Mouse (Mus musculus) liver, embryonic 14.5 days (tissue): ENCODE measurements around the gene Fbxw7.

ENCODE experiments used
- CTCF ChIP-seq: IDR thresholded peaks from 2 replicates; pipeline ENCODE4 v1.5.1; 2016; ENCODE audit warnings: antibody characterized with exemption, low read depth, control low read depth
- EP300 ChIP-seq: IDR thresholded peaks from 2 replicates; pipeline ENCODE4 v1.6.1; 2016; ENCODE audit warnings: antibody characterized with exemption, low read depth

DNA sequence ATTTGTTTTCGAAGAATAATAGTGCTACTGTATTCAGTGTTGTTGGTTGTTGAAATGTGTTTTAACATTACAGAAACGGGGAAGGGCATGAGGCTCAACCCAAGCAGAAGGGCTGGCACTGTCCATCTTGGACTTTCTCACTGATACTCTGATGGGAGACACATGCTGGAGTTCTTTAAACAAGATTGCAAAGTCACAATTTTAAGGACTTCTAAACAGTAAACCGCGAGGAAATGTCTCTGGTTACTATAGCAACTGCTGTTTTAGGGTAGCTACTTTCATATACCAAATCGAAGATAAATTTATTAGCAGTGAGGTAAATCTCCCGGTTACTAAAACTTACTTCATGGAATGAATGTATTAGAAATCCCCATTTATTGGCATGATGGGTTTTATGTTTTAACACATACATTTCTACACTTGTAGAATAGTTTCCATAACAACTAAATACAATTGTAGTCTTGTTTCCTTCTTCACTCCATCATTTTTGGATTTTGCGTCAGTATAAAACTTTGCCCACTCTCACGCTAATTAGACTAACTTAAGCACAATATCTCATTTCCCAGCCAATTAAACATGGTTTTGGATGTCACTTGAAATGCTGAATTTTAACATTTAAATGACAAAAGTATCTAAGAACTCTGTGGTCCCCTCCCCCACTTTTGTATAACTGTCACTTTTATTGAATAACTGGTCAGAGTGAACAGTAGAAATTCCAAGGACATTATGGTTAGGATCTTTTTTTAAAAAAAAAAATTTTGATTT is 140.1 kb downstream of the Fbxw7 start:
- TF ChIP-seq CTCF = no peak
- TF ChIP-seq EP300 = no peak
